Mouse (Mus musculus) limb, embryonic 14.5 days (tissue): Measurements from ENCODE around the gene Wdr93. TPM values are rescaled to one million over a fixed set of nuclear protein-coding genes. Genes with fewer than 3 reads are reported as not detected.

Experiments
- ATAC-seq: fragments of 200-750 bp; cut with Nextera tagmentation; 2 replicates; pipeline ENCODE4 v1.8.0; 2017; ENCODE audit warnings: low read depth, moderate number of reproducible peaks, moderate TSS enrichment; ENCODE audit not compliant: low FRiP score
- DNase-seq: peaks from one replicate; pipeline ENCODE4 v3.0.0-alpha.2; 2015; ENCODE audit warnings: low spot score
- H3K27ac ChIP-seq: fragments of 300-500 bp; sonication (generic); replicated peaks from 2 replicates; pipeline ENCODE4 v1.5.1; 2014; ENCODE audit warnings: low read depth, mild to moderate bottlenecking, low read length, moderate library complexity, mixed read lengths
- H3K27me3 ChIP-seq: fragments of 300-500 bp; sonication (generic); 2 replicates; pipeline ENCODE4 v1.6.1; 2014; ENCODE audit warnings: low read length, mixed read lengths; ENCODE audit not compliant: control insufficient read depth, insufficient read depth
- H3K36me3 ChIP-seq: fragments of 300-500 bp; sonication (generic); 2 replicates; pipeline ENCODE4 v1.6.1; 2014; ENCODE audit warnings: mild to moderate bottlenecking, low read length, moderate library complexity, mixed read lengths; ENCODE audit not compliant: control insufficient read depth, insufficient read depth
- H3K4me1 ChIP-seq: fragments of 300-500 bp; sonication (generic); 2 replicates; pipeline ENCODE4 v1.6.1; 2014; ENCODE audit warnings: antibody characterized with exemption, low read length, mixed read lengths; ENCODE audit not compliant: control insufficient read depth, insufficient read depth
- H3K4me2 ChIP-seq: fragments of 300-500 bp; sonication (generic); replicated peaks from 2 replicates; pipeline ENCODE4 v1.6.1; 2014; ENCODE audit warnings: low read depth, mild to moderate bottlenecking, low read length, moderate library complexity; ENCODE audit not compliant: severe bottlenecking
- H3K4me3 ChIP-seq: fragments of 300-500 bp; sonication (generic); replicated peaks from 2 replicates; pipeline ENCODE4 v1.5.1; 2014; ENCODE audit warnings: low read length
- H3K9ac ChIP-seq: fragments of 300-500 bp; sonication (generic); 2 replicates; pipeline ENCODE4 v1.6.1; 2014; ENCODE audit warnings: mild to moderate bottlenecking, low read depth, low read length, moderate library complexity; ENCODE audit not compliant: severe bottlenecking
- H3K9me3 ChIP-seq: fragments of 300-500 bp; sonication (generic); 2 replicates; pipeline ENCODE4 v1.6.1; 2016; ENCODE audit warnings: low read length; ENCODE audit not compliant: control insufficient read depth
- POLR2A ChIP-seq: fragments of 200-500 bp; IDR thresholded peaks from 2 replicates; pipeline ENCODE4 v1.8.0; 2012; ENCODE audit warnings: inconsistent platforms, mild to moderate bottlenecking, moderate library complexity, borderline replicate concordance; ENCODE audit not compliant: insufficient read depth, insufficient read length; ENCODE audit errors: extremely low read depth
- WGBS: fragments of 180-500 bp; shearing (Covaris S2); extraction: QIAGEN DNeasy Blood & Tissue Kit; methylation state at CpG from one replicate; pipeline ENCODE4 v1.1.7; 2014; 5-methylcytosine and 5-hydroxymethylcytosine counted together
- polyA plus RNA-seq, 2 experiments: library from polyadenylated mRNA; depleted of rRNA in 1 of 2; stranded (reverse) in 1 of 2; unstranded in 1 of 2; fragments of >200 nt; fragmentation: Nextera tagmentation in 1 of 2; extraction: Ambion mirVana in 1 of 2; gene quantifications; 2 replicates each; pipeline versions ENCODE4 v1.2.1 to v1.2.3; 2012 to 2014

The Wdr93 gene
- polyA plus RNA-seq, 2 experiments = 0.12 to 0.21 TPM

DNA sequence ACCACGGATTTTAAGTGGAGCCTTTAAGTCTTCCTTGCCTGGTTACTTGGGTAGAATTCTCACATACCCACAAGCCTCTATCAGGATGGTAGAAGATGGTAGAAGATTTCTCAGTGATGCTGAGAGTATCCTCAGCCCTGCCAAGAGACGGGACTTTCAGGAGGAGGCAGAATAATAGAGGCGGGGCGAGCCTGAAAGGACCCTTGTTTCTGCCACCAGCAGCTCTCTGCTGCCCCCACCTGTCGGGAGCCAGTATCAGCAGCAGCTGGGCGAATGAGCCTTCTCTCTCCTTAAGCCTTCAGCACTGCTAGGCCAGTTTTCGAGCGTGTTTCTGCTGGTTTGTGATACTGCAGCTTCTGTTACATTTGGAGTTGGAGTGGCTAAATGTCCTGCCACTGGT lies 13.8 kb upstream of the Wdr93 start:
- H3K4me1 ChIP-seq = no peaks in the 10 kb centered on the region
- DNase-seq (peak; percentile 64), ATAC-seq (peak; percentile 69; the same call in 1 of the 2 replicates)
- H3K9ac ChIP-seq = no peak overlapping the region
- H3K4me2 ChIP-seq = no peak overlapping the region
- no peaks in the 10 kb centered on the region for H3K9me3 ChIP-seq
- 7% methylated on average over 8 of the region's 8 CpGs for WGBS
- no peaks in the 10 kb centered on the region for H3K27me3 ChIP-seq
- no peaks in the 10 kb centered on the region for H3K36me3 ChIP-seq
- no peak for TF ChIP-seq POLR2A
- no peak overlapping the region for H3K27ac ChIP-seq
- no peak overlapping the region for H3K4me3 ChIP-seq

DNA sequence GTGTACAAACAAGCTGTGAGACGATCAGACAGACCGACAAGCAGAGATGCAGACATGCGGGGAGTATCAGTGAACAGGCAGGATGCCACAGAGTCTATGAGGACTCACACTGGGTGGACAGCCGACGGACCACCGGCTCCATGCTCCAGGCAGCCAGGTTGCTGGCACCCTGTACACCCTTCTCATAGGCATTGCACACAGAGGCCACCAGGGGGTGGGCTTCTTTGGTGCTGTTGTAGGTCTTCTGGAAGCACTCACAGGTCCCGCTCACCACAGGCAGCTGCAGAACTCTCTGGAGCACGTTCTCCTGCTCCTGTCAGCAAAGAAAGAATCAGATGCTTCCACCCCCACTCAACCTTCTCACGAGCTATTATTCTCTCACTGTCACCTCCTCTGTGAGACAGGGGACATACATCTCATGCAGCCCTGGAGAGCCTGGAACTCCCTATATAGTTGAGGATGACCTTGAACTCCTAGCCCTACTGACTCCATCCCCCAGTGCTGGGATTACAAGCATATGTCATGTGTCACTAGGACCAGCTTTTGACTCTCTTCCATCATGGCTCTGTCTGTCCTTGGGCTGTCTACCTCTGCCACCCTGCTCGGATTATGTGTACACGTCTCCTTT lies 13.1 kb upstream of the Wdr93 start:
- TF ChIP-seq POLR2A = no peak
- H3K36me3 ChIP-seq = 0 out of 2 replicates have a peak, but pooled peaks cover 3% of the 10 kb centered on the region
- no peak overlapping the region for H3K4me3 ChIP-seq
- no peak for ATAC-seq
- H3K27ac ChIP-seq = no peak overlapping the region
- H3K4me1 ChIP-seq = no peaks in the 10 kb centered on the region
- H3K9me3 ChIP-seq = no peaks in the 10 kb centered on the region
- H3K9ac ChIP-seq = no peak overlapping the region
- H3K4me2 ChIP-seq = no peak overlapping the region
- WGBS = 66% methylated on average over 11 of the region's 11 CpGs
- no peaks in the 10 kb centered on the region for H3K27me3 ChIP-seq
- DNase-seq = no peak

DNA sequence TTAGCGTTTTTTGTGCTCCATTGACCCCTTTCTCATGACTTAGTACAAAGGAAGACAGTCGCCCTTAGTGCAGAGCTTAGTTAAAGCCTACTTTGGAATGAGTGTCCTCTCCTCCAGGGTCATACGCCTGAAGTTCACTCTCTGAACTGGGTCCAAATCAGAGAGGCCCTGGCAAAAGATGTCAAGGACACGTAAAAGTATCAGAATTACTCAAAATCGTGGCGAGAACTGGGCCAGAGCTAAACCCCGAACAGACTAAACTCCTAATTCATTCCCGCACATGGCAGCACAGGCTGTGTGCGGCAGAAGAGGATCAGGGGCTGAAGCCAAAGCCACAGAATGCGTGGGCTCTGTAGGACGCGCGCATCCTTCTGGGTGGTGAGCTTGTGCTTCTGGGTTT lies 11.5 kb upstream of the Wdr93 start:
- no peak for ATAC-seq
- no peak overlapping the region for H3K4me3 ChIP-seq
- H3K27ac ChIP-seq = no peak overlapping the region
- no peak overlapping the region for H3K4me2 ChIP-seq
- no peak overlapping the region for H3K9ac ChIP-seq
- no peak for TF ChIP-seq POLR2A
- H3K9me3 ChIP-seq = no peaks in the 10 kb centered on the region
- no peaks in the 10 kb centered on the region for H3K27me3 ChIP-seq
- 0 out of 2 replicates have a peak, but pooled peaks cover 5% of the 10 kb centered on the region for H3K36me3 ChIP-seq
- H3K4me1 ChIP-seq = no peaks in the 10 kb centered on the region
- no peak for DNase-seq
- WGBS = 83% methylated on average over 13 of the region's 13 CpGs

DNA sequence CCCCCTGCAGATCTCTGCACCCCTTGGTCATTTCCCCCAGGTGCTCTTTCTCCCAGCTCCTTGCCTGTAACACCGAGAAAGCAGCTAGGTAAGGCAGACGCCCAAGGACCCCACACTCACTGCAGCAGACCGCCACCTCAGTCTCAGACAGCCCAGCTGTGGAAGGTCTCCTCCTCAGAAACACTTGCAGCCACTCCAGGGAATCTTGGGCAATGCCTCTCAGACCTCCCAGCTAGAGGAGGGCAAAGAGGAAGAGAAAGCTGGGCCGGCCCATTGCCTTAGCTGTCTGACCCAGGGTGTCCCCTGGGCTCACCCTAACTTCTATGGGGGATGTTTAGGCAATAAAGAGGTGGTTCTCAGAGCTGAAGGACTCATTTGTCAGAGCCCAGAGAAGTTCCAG lies 10.3 kb upstream of the Wdr93 start, which contains the start of gene Plin1:
Gene Plin1 (minus strand): TSS at position 282 of the 400 bp plus-strand sequence.
- WGBS = 53% methylated on average over 4 of the region's 4 CpGs
- Histone ChIP-seq H3K9me3 (no peaks in the 10 kb centered on the region), H3K36me3 (peaks cover 8% of the 10 kb centered on the region; the same call in 1 of the 2 replicates), H3K9ac (no peak within 1 kb of the TSS), H3K4me2 (no peak within 1 kb of the TSS), H3K27ac (no peak within 1 kb of the TSS), H3K27me3 (no peaks in the 10 kb centered on the region), H3K4me3 (no peak within 1 kb of the TSS), H3K4me1 (no peaks in the 10 kb centered on the region)
- TF ChIP-seq POLR2A = no peak
- ATAC-seq = no peak
- no peak for DNase-seq

DNA sequence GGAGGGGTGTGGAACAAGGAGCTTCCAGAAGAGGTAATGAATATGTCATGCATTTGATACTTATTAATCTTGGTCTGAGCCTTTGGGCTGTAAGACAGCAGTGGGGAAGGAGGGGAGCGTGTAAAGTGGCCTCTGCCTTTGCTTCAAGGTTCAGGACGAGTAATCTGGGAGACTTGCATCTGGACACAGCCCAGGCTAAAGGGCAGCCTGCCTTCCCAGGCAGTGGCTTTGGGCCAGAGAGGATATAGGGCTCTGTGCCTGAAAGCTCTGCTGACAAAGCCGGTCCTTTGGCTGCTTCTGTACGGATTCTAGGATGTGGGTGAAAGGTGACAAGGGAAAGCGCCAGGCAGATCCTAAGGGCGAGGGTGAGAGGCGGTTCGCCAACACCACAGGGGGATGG lies 8.4 kb upstream of the Wdr93 start:
- WGBS = 88% methylated on average over 8 of the region's 8 CpGs

DNA sequence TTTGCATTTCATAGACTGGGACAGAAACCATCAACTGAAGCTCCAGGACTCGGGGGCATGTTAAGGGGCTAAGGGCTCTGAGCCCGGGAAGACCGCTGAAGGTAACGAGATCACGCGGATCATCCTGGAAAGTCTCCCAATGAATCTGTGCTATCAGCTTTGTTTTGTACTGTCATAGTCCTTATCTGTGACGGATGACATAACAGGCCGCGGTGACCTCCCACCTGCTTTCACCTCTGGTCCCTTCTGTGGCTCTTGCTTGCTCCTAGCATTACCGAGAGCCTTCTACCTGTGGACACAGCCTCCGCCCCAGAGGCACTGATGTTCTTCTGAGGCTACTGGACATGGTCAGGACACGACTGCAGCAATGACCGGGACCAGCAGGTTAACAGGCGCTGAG lies 6.5 kb upstream of the Wdr93 start:
- Histone ChIP-seq H3K4me1 (no peaks in the 10 kb centered on the region), H3K4me3 (no peak overlapping the region), H3K27me3 (no peaks in the 10 kb centered on the region), H3K9me3 (no peaks in the 10 kb centered on the region), H3K4me2 (no peak overlapping the region), H3K36me3 (peaks cover 13% of the 10 kb centered on the region; the same call in 1 of the 2 replicates), H3K9ac (no peak overlapping the region), H3K27ac (no peak overlapping the region)
- 92% methylated on average over 14 of the region's 14 CpGs for WGBS
- ATAC-seq = no peak
- no peak for DNase-seq
- no peak for TF ChIP-seq POLR2A

More for the DNA sequence above, 8.4 kb upstream of the Wdr93 start:
- Histone ChIP-seq H3K27me3 (no peaks in the 10 kb centered on the region), H3K4me2 (no peak overlapping the region), H3K27ac (no peak overlapping the region), H3K9me3 (no peaks in the 10 kb centered on the region), H3K36me3 (peaks cover 8% of the 10 kb centered on the region; the same call in 1 of the 2 replicates), H3K4me1 (no peaks in the 10 kb centered on the region), H3K4me3 (no peak overlapping the region), H3K9ac (no peak overlapping the region)
- TF ChIP-seq POLR2A = no peak
- ATAC-seq = no peak
- DNase-seq = no peak
